Mouse (Mus musculus) natural killer cell, adult 2 months (primary cell): ENCODE data around the gene Nsmce3.

Experiments used
- DNase-seq, 2 experiments: peaks; one replicate each; pipeline ENCODE4 v3.0.0; 2022; ENCODE audit warnings: low spot score in 2 of 2

Gene Nsmce3

GRCm38 (mm10) chr7:64872743-64873241 lies at the start of gene Nsmce3:
Gene Nsmce3 (minus strand): TSS chr7:64872997.
- DNase-seq = peak; percentile 88 to 94

GRCm38 (mm10) chr7:64921189-64921588 lies 48.4 kb upstream of the Nsmce3 start:
- no peak for DNase-seq

- DNase-seq = no peak
Observed at GRCm38 (mm10) chr7:64920735-64921134, 47.9 kb upstream of the Nsmce3 start.

DNA sequence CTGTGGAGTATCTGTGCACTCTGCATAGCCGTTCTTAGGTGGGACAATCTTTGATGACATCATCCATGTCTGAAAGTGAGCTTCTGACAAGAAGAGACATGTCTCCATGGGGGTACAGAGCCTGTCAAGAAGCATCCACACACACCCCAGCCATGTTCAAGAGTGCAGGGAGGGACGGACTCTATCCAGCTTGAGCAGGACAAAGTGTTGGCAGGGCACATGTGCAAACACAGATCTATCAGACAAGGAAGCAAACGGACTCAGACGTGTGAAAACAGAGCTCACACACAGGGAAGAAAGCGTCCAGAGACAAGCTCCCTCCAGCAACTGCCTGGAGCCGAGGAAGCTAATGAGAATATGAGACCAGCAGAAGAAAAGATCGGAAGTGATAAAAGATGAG lies 43.9 kb upstream of the Nsmce3 start:
- no peak for DNase-seq

- no peak for DNase-seq
Observed at GRCm38 (mm10) chr7:64915121-64915520, 42.3 kb upstream of the Nsmce3 start.

- DNase-seq = no peak
Observed at GRCm38 (mm10) chr7:64911945-64912344, 39.1 kb upstream of the Nsmce3 start.

DNA sequence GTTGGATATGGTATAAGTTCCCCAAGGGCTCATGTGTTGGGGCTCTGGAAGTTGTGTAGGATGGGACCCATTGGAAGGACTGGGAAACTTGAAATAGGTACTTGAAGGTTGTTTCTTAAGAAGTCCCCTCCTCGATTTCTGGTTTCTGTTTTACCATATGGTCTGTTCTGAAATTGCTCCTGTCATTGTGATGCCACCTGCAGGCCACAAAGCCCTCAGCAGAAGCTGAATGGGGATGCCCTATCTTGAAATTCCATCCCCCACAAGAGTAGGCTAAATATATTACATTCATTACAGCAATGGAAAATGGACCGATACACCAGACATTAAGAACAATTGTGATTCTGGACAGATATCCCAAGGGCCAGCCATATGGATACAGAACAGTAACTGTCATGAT lies 37.4 kb upstream of the Nsmce3 start:
- no peak for DNase-seq

DNA sequence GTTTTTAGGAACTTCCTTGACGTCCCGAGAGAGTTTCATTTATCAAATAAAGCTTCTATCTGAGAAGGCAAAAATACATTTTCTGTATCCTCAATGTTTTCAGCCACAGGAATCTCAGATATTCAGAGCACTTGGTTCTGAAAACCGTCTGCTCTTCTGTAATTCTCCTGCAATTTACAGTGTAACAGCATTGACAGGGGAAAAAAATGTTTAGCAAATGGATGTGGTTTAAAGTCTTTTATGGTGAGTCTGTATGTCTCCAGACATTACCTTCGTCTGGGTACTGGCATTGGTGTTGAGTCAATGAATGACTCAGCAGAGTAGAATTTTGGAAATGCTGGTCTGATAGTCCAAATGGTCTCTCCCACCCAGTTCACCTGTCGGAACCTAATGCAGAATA lies 34.2 kb upstream of the Nsmce3 start:
- no peak for DNase-seq

DNA sequence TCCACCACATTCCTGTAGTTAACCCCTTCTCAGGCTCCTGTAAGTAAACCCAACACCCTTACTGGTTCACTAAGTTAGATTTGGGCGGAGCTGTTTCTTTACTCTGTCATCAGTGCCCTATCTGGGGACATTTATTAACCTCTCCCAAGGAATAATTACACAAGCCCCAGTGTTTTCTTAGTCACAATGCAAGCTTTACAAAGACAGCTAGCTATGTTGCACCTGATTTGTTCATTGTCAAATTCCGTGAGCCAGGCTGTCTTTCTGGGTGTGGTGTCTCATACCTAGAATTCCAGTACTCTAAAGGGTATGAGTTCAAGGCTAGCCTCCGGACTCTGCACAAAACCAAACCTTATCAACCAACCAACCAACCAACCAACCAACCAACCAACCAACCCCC lies 32.7 kb upstream of the Nsmce3 start:
- no peak for DNase-seq

DNA sequence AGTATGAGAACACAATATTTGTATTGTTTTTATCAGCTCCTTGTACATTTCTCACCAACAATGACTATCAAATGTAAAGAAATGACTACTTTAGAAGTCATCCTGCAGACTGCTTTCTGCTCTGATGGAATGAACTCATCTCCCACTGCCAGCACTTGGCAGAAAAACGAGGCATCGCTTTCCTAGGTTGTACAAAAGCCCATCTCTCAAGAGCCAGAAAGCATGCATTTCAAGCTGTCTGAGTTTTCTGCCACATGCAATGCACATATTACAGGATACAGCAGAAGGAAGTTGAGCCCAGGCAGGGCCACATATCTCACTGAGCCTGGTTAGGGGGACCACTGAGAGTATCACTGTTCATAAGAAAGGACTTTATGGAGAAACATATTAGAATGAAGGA lies 27.5 kb upstream of the Nsmce3 start:
- no peak for DNase-seq

GRCm38 (mm10) chr7:64896587-64896986 lies 23.8 kb upstream of the Nsmce3 start:
- DNase-seq = no peak

- DNase-seq = no peak
Observed at GRCm38 (mm10) chr7:64895685-64896101, 22.9 kb upstream of the Nsmce3 start.

GRCm38 (mm10) chr7:64891139-64891538 lies 18.3 kb upstream of the Nsmce3 start:
- DNase-seq = no peak

GRCm38 (mm10) chr7:64889919-64890318 lies 17.1 kb upstream of the Nsmce3 start:
- no peak for DNase-seq

DNA sequence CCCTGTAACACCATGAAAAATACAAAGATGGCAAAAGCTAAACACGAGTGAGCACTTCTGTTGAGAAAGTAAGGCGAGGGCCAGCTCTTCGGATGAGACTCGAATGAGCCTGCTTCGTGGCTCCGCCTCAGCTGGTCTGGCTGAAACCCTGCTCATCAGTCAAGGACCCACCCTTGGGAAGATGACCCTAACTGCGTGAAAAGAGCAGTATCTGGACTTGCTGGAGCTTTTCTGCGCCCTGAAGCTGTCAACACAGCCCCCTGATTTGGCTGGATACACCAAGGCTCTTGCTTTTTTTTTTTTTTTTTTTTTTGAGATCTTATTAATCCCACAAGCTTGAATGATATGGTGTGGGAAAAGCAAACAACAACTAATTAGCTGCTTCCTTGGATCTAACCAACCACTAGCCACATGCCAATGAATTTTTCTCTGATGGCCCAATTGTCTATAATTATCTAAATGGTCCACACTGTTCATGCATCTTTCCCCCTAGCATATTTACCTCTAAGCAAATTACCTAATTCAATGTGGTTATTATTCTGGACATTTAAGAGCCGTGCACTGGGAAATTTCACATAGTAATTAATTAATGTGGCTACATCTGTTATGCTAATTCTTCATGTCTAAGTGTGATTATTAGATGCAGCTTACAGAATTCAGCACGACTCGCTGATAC lies 11.5 kb upstream of the Nsmce3 start:
- DNase-seq = no peak

GRCm38 (mm10) chr7:64882243-64882642 lies 9.4 kb upstream of the Nsmce3 start:
- DNase-seq = no peak

DNA sequence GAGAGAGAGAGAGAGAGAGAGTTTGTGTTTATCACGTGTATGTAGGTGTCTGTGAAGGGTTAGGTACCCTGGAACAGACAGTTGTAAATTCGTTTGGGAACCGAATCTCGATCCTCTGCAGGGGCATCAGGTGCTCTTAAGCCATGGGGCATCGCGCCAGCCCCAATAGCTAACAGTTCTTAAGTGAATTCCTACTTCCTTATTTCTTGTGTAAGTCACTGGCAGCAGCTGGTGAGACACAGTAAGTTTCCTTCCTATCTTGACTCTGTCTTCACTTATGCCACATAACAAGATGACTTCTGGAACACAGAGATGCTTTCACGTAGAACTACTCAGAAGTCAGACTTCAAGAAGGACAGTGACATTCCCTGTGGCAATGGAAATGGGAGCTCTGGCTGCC lies 8.6 kb upstream of the Nsmce3 start:
- no peak for DNase-seq

DNA sequence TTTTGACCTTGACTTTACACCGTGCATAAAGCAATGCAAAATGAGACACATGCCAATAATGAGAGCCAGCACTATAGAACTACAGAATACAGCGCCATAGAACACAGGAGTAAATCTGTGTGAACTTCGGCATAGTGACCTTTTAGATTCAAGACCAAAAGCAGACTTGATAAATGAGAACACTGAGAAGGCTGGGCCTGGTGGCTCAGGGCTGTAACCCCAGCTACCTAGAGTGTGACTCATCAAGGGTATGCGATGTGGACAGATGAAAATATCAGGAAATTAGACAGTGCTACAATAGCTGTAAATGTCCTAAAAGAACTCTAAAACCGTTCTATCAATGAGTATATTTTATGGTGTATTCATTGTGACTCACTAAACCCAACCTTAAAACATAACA lies 7.6 kb upstream of the Nsmce3 start:
- DNase-seq = no peak

DNA sequence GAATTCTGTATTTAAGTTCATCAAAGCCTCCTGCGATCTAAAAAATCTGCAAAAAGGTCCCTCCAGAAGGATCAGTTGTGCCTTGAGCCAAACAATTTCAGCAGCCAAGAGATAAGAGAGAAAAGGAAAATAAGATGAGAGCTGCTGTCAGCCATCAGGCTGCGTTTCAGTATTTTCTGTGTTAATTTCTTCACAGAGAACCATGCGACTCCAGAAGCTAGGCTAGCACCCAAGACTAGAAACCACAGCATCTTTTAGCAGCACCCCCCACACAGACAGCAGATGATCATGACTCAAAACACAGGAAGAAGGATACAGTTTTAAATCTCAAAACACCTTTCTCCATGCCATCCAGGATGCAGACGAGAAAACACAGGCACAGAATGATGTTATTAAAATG lies 2.1 kb upstream of the Nsmce3 start:
- DNase-seq = no peak

DNA sequence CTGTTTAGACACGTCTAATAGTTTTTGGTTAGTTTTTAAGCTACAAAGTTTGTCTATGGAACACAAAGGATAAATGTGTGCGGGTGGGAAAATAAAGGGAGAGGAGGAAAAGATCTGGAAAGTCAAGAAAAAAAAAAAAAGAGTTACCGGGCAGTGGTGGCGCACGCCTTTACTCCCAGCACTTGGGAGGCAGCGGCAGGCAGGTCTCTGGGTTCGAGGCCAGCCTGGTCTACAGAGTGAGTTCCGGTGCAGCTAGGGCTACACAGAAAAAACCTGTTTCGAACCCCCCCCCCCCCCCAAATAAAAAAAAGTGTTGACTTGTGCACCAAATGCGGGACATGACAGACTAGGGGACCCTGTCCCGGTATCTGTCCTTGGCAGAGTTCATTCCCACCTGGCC lies 469 bp upstream of the Nsmce3 start:
- no peak for DNase-seq

DNA sequence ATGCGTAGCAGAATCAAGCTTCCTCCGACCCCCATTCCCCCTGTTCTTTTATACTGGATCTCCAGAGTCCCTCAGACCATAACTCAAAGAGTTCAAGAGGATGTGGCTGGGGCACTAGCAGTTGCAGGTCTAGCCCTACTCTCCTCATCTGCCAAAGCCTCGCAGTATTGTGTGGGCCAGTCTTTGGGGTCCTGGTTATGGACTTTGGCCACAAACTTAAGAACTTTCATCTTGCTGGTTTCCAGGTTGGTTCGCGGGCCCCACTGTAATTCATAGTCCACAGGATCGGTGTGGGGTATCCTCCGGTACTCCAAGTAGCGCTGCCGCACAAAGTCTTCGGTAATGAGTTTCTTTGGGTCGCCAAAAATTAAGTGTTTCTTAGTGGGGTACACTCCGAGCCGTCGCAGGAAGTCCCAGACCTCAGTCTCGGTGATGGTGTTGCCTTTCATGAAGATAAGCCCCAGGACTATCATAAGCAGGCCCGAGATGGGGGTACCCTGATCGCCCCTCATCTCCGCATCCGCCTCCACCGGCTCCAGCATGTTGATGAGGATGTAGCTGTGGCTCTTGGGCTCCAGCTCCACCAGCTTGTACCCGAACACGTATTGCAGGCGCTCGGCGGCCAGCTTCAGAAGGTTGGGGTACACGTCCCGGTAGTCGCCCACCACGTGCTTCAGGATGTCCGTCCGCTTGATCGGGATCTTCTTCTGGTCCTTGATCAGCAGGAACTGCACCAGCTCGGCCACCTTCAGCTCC lies 632 bp downstream of the Nsmce3 start:
- DNase-seq = no peak

DNA sequence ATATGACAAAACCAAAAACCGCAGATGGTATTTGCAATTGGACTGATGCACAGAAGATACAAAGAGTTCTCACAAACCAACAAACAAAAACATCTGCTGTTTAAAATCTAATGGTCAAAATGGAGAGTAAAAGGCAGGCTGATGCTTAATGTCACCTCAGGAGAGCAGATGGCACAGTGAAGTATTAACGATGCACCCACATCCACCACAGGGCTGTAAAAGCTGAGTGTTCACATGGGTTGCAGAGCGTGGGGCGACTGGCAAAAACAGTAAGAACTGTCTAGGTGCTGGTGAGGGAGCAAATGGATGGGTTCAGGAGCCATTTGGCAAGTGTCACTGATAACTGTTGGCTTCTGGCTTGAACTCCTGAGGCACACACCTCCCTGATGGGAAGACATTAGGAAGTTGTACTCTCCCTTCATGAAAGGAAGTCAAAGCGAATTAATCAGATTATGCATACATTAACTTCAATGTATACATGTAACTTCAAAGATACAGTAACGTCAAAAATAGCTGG lies 3.2 kb downstream of the Nsmce3 start:
- no peak for DNase-seq

DNA sequence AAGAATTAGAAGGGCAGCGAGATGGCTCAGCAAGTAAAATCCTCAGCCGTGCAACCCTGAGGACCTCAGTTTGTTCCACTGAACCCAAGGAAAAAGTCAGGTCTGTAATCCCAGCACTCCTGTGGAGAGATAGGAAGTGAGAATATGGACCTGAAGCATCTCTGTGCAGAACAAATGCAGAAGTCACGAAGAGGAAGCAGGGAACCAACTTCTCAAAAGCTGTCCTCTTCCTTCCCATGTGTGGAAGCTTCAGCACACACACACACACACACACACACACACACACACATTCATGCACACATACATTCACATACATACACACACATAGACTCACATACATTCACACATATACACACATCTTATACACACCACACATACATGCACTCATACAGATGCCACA lies 9.3 kb downstream of the Nsmce3 start:
- DNase-seq = no peak
